Mouse (Mus musculus): ENCODE measurements around the gene Olfr466.

DNA sequence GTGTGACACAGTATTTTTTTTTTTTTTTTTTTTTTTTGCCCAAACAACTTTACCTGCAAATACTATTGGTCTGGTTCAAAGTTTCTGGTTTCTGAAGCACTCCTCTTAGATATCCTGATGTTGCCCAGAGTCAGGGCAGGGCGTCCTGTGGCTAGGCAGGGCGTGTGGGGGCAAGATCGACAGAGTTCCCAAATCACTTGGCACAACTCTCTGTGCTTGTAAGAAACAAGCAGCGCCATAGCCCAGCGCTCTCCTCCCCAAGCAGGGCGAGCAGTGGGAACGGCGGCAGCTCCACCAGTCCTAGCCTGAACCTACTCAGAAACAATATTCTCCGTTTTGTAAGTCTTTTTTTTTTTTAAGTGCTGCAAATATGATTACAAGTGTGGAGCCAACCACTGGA lies 49.4 kb upstream of the Olfr466 start:
- TF ChIP-seq CTCF (conservative IDR thresholded peaks at IDR 0.05; ENCODE audit: low read length) (no peak), POU5F1 (IDR thresholded peaks at IDR 0.05; ENCODE audit: borderline replicate concordance, low read length) (no peak)

Data from E14TG2a.4 (cell line).